Mouse (Mus musculus): ENCODE data around the gene Pigw.

- TF ChIP-seq GATA1 (IDR thresholded peaks at IDR 0.05; ENCODE audit: low read length) (peak; percentile 84), TAL1 (IDR thresholded peaks at IDR 0.05; ENCODE audit: low read length) (peak; percentile 64)
Measured at GRCm38 (mm10) chr11:84873042-84873833, 6.8 kb downstream of the Pigw start.

Data from erythroblast, embryonic 14.5 days (primary cell).